Mouse (Mus musculus) embryonic facial prominence, embryonic 14.5 days (tissue): ENCODE data around the gene Rcor3. TPM values are rescaled to one million over a fixed set of nuclear protein-coding genes. Genes with fewer than 3 reads are reported as not detected.
A peak's percentile ranks its signal among the peaks of the same experiment; 100 is the strongest.

Experiments used
- ATAC-seq: fragments of 200-750 bp; cut with Nextera tagmentation; 2 replicates; pipeline ENCODE4 v1.8.0; 2017; ENCODE audit warnings: low read depth, moderate number of reproducible peaks, moderate TSS enrichment
- DNase-seq: peaks from one replicate; pipeline ENCODE4 v3.0.0-alpha.2; 2015; ENCODE audit warnings: low spot score
- H3K27ac ChIP-seq: fragments of 300-500 bp; sonication (generic); replicated peaks from 2 replicates; pipeline ENCODE4 v1.5.1; 2014; ENCODE audit warnings: low read depth, mild to moderate bottlenecking, low read length, moderate library complexity
- H3K27me3 ChIP-seq: fragments of 300-500 bp; sonication (generic); replicated peaks from 2 replicates; pipeline ENCODE4 v1.6.1; 2014; ENCODE audit warnings: low read length; ENCODE audit not compliant: control insufficient read depth, insufficient read depth
- H3K36me3 ChIP-seq: fragments of 300-500 bp; sonication (generic); 2 replicates; pipeline ENCODE4 v1.6.1; 2014; ENCODE audit warnings: low read length, mixed read lengths; ENCODE audit not compliant: control insufficient read depth, insufficient read depth
- H3K4me1 ChIP-seq: fragments of 300-500 bp; sonication (generic); 2 replicates; pipeline ENCODE4 v1.6.1; 2014; ENCODE audit warnings: antibody characterized with exemption, low read length; ENCODE audit not compliant: control insufficient read depth, insufficient read depth
- H3K4me2 ChIP-seq: fragments of 300-500 bp; sonication (generic); 2 replicates; pipeline ENCODE4 v1.6.1; 2014; ENCODE audit warnings: low read depth, mild to moderate bottlenecking, low read length, moderate library complexity, mixed read lengths
- H3K4me3 ChIP-seq: fragments of 300-500 bp; sonication (generic); 2 replicates; pipeline ENCODE4 v1.5.1; 2014; ENCODE audit warnings: low read depth, mild to moderate bottlenecking, low read length
- H3K9ac ChIP-seq: fragments of 300-500 bp; sonication (generic); 2 replicates; pipeline ENCODE4 v1.6.1; 2014; ENCODE audit warnings: low read depth, mild to moderate bottlenecking, low read length, moderate library complexity, mixed read lengths
- H3K9me3 ChIP-seq: fragments of 300-500 bp; sonication (generic); 2 replicates; pipeline ENCODE4 v1.6.1; 2016; ENCODE audit warnings: low read length; ENCODE audit not compliant: control insufficient read depth
- WGBS: fragments of 180-500 bp; shearing (Covaris S2); extraction: QIAGEN DNeasy Blood & Tissue Kit; methylation state at CpG from one replicate; pipeline ENCODE4 v1.1.7; 2014; 5-methylcytosine and 5-hydroxymethylcytosine counted together
- polyA plus RNA-seq: library from polyadenylated mRNA; unstranded; fragments of >200 nt; fragmentation: Nextera tagmentation; extraction: Ambion mirVana; gene quantifications from 2 replicates; pipeline ENCODE4 v1.2.1, GENCODE M21; 2014

The Rcor3 gene
- 30.8 and 32.6 TPM in 2 replicates for polyA plus RNA-seq

DNA sequence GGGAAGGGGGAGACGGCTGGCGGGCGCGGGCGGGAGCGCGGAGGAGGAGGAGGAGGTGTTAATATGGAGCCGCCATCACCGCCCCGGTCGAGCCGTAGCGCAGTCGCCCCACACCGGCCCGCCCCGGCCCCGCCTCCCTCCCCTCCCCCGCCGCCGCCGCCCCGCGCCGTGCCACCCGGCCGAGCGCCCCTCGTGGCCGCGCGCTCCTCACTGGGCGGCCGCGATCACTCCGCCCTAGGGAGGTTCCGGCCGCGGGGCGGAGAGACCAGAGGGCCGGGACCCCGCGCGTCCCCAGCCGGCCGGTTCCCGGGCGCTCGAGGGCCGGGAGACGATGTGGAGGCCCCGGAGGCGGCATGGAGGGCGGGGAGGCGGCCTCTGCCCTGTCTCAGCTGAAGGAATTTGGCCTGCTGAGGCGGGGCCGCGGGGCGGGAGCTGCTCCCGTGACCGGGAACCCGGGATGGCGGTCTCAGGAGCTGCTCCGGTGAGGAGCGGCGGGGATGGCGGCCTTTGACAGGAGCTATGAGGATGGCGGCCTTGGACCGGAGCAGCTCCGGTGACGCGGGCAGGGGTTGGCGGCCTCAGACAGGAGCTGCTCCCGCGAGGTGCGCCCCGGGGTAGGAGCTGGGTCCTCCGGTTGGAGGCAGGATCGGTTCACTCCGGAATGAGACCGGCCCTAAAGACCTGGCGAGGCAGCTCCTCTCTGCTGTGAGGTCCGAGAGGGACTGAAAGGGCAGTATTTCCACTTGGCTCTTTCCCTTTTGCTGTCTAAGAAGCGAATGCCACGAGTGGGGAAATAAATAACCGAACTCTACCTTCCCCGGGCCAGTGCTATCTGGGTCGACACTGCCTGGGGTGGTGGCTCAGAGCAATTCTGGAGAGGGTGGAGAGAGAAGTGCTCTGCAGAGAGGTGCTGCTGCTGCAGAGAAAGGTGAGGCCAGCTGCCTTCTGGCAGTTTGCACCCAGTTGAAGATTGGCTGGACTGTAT, at the start of gene Rcor3:
Gene Rcor3, minus strand, starts transcription at position 137 of the 985 bp plus-strand sequence.
- Histone ChIP-seq H3K27me3 (no peaks in the 10 kb centered on the region), H3K4me2 (peak within 1 kb of the TSS; percentile 84), H3K36me3 (peaks cover 7% of the 10 kb centered on the region), H3K4me1 (peaks cover 14% of the 10 kb centered on the region), H3K9me3 (no peaks in the 10 kb centered on the region), H3K4me3 (peak within 1 kb of the TSS; percentile 81), H3K27ac (peak within 1 kb of the TSS; percentile 98), H3K9ac (peak within 1 kb of the TSS; percentile 94)
- under 1% methylated on average over 23 of the region's 88 CpGs for WGBS
- DNase-seq (peak; percentile 86), ATAC-seq (peak; percentile 77)

DNA sequence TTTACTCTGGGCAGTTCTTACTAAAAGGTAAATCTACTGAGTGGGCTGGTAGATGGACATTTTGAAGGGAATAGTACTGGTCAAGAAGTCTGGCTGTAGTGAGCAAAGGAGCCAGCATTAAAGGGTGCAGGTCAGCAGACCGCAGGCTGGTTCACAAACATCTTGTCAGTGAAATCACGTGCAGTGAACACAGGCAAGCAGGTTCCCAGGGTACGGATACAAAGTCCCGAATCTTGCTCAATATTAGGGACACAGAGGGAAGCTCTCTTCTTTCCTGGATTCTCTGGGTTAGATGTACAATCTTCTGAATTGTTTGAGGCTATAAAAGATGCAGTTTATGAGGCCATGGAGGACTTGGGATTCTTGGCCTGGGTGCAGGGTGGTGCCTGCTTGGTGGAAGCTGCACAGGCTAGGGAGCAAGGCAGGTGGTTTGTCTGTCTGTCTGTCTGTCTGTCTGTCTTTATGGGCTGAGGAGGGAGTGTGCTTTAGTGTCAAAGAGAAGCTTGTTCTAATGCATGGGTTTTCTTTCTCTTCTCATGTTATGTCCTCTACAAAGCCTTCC, 43.9 kb upstream of the Rcor3 start:
- Histone ChIP-seq H3K9me3 (no peaks in the 10 kb centered on the region), H3K4me3 (no peak overlapping the region), H3K36me3 (no peaks in the 10 kb centered on the region), H3K27me3 (no peaks in the 10 kb centered on the region), H3K27ac (no peak overlapping the region), H3K9ac (no peak overlapping the region), H3K4me1 (no peaks in the 10 kb centered on the region), H3K4me2 (no peak overlapping the region)
- 77% methylated on average over 4 of the region's 4 CpGs for WGBS
- DNase-seq (no peak), ATAC-seq (no peak)

- 74% methylated on average over 3 of the region's 3 CpGs for WGBS
- ATAC-seq, result no peak
Measured at GRCm38 (mm10) chr1:192179877-192180276, 42.0 kb upstream of the Rcor3 start.

GRCm38 (mm10) chr1:192171477-192171876, 33.6 kb upstream of the Rcor3 start:
- H3K36me3 ChIP-seq, result no peaks in the 10 kb centered on the region
- no peaks in the 10 kb centered on the region for H3K4me1 ChIP-seq
- no peak overlapping the region for H3K4me2 ChIP-seq
- H3K4me3 ChIP-seq, result no peak overlapping the region
- H3K9ac ChIP-seq, result no peak overlapping the region
- DNase-seq (no peak), ATAC-seq (no peak)
- H3K27me3 ChIP-seq, result no peaks in the 10 kb centered on the region
- H3K9me3 ChIP-seq, result no peaks in the 10 kb centered on the region
- H3K27ac ChIP-seq, result no peak overlapping the region
- 81% methylated on average over 3 of the region's 3 CpGs for WGBS

More at GRCm38 (mm10) chr1:192179877-192180276, 42.0 kb upstream of the Rcor3 start:
- H3K4me1 ChIP-seq, result no peaks in the 10 kb centered on the region
- no peaks in the 10 kb centered on the region for H3K9me3 ChIP-seq
- H3K4me3 ChIP-seq, result no peak overlapping the region
- H3K27ac ChIP-seq, result no peak overlapping the region
- no peaks in the 10 kb centered on the region for H3K27me3 ChIP-seq
- H3K4me2 ChIP-seq, result no peak overlapping the region
- H3K36me3 ChIP-seq, result no peaks in the 10 kb centered on the region
- no peak for DNase-seq
- no peak overlapping the region for H3K9ac ChIP-seq

- WGBS, result 87% methylated on average over 4 of the region's 4 CpGs
- H3K27me3 ChIP-seq, result no peaks in the 10 kb centered on the region
- 0 out of 2 replicates have a peak, but pooled peaks cover 8% of the 10 kb centered on the region for H3K9me3 ChIP-seq
- H3K4me3 ChIP-seq, result no peak overlapping the region
- DNase-seq (no peak), ATAC-seq (no peak)
- no peak overlapping the region for H3K4me2 ChIP-seq
- no peaks in the 10 kb centered on the region for H3K4me1 ChIP-seq
- no peak overlapping the region for H3K9ac ChIP-seq
- H3K36me3 ChIP-seq, result no peaks in the 10 kb centered on the region
- no peak overlapping the region for H3K27ac ChIP-seq
Measured at GRCm38 (mm10) chr1:192151179-192151578, 13.3 kb upstream of the Rcor3 start.

GRCm38 (mm10) chr1:192140313-192140712, 2.5 kb upstream of the Rcor3 start:
- H3K36me3 ChIP-seq, result peaks cover 3% of the 10 kb centered on the region; the same call in 1 of the 2 replicates
- H3K9ac ChIP-seq, result no peak overlapping the region
- WGBS, result 99% methylated on average over 2 of the region's 2 CpGs
- no peaks in the 10 kb centered on the region for H3K27me3 ChIP-seq
- DNase-seq (no peak), ATAC-seq (no peak)
- no peak overlapping the region for H3K4me2 ChIP-seq
- no peaks in the 10 kb centered on the region; the same call in 1 of the 2 replicates for H3K9me3 ChIP-seq
- no peak overlapping the region for H3K4me3 ChIP-seq
- H3K27ac ChIP-seq, result no peak overlapping the region
- peaks cover 14% of the 10 kb centered on the region for H3K4me1 ChIP-seq

DNA sequence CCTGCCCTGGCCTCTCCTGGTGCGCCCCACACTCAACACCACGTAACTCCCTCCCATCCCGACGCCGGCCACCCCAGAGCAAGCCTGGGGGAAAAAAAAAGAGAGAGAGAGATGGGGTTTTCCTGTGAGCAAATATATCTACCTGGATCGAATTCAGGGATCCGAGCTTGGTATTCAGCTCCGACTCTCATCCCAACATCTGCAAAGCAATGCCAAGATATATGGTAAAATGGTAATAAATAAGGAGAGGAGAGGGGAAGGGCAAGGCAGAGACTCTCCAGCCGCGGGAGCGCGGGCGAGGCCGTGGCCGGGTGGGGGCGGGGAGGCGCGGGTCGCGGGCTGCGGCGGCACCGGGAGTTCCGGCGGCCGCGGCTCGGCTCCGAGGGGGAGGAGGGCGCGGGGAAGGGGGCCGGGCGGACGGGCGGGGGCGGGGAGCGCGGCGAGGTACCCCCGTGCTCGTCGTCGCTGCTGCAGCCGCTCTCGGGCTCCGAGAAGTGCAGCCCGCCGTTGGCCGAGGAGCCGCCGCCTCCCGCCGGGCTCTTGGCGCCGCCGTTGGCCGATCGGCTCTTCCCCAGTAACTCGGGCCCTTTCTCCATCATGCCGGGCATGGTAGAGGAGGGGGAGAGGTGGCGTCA, 454 bp downstream of the Rcor3 start:
- peaks cover 14% of the 10 kb centered on the region for H3K4me1 ChIP-seq
- peak overlapping the region; percentile 98 for H3K27ac ChIP-seq
- H3K9ac ChIP-seq, result peak overlapping the region; percentile 94
- H3K36me3 ChIP-seq, result peaks cover 7% of the 10 kb centered on the region
- peak; percentile 4; the same call in 1 of the 2 replicates for ATAC-seq
- DNase-seq, result peak; percentile 38
- H3K27me3 ChIP-seq, result no peaks in the 10 kb centered on the region
- WGBS, result 0% methylated on average over 8 of the region's 61 CpGs
- peak overlapping the region; percentile 84 for H3K4me2 ChIP-seq
- H3K4me3 ChIP-seq, result peak overlapping the region; percentile 81
- no peaks in the 10 kb centered on the region for H3K9me3 ChIP-seq

DNA sequence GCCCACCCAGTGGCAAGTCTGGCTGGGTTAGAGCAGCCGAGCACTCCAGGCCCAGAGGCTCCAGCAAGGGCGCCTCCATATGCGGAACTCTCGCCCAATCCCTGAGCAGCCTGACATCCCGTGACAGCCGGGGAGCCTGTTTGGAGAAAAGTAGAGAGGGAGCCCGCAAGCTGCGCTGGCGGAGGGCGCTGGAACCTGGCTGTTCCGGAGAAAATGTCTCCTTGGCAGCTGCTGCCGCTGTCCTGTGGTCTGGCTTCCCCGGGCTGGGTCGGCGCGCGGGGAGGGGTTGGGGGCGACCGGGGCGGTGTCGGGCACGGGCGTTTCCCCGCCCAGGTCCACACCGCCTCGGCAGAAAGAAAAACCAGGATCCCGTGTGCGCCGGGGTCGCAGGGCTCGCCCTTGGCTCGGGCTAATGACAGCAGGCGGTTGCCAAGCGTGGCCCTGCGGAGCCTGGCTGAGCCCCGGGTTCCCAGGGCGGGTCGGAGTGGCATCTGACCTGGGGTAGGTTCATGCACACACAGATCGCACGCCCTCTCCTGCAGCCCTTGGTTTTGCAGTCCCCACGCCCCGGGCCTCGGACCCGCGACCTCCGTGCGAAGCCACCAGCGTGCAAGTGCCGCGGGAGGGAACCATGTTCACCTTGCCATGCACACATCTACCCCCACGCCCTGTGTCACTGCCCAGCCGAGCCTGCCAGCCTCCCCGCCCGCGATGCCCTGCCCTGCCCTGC, 1.1 kb downstream of the Rcor3 start:
- ATAC-seq (peak; percentile 92), DNase-seq (peak; percentile 95)
- Histone ChIP-seq H3K9ac (peak overlapping the region; percentile 94), H3K4me3 (peak overlapping the region; percentile 81), H3K27ac (peak overlapping the region; percentile 98), H3K4me1 (peaks cover 14% of the 10 kb centered on the region), H3K27me3 (no peaks in the 10 kb centered on the region), H3K9me3 (no peaks in the 10 kb centered on the region), H3K36me3 (peaks cover 7% of the 10 kb centered on the region), H3K4me2 (peak overlapping the region; percentile 84)
- WGBS, result 0% methylated on average over 20 of the region's 55 CpGs
